In genomic region chr2:154789977-154790655, GRCm38 (mm10) we compare ENCODE assay signal across 8 mouse cellular contexts. TPM values are rescaled to one million over a fixed set of nuclear protein-coding genes. Genes with fewer than 3 reads are reported as not detected.
DNase-seq lines count a peak whose midpoint lies in the region; ATAC-seq and TF ChIP-seq lines count a peak whose summit lies in the region.

No protein-coding gene starts in this region.

- H3K27me3 ChIP-seq in heart, embryonic 14.5 days (ENCODE audit: control insufficient read depth, insufficient read depth, low read length): no peaks in the 10 kb centered on the region
- no peaks in the 10 kb centered on the region for H3K27me3 ChIP-seq in G1E (ENCODE audit: insufficient read depth, low read length)
- H3K27me3 ChIP-seq in embryonic facial prominence, embryonic 12.5 days: no peaks in the 10 kb centered on the region
- no peaks in the 10 kb centered on the region for H3K27me3 ChIP-seq in limb, embryonic 11.5 days (ENCODE audit: control insufficient read depth, insufficient read depth, low read length)
- no peaks in the 10 kb centered on the region for H3K27me3 ChIP-seq in stomach, embryonic 16.5 days (ENCODE audit: control insufficient read depth, insufficient read depth, low read length)

- H3K4me2 ChIP-seq in heart, embryonic 14.5 days (ENCODE audit: low read length): peak overlapping the region; percentile 57
- H3K4me2 ChIP-seq in embryonic facial prominence, embryonic 12.5 days (replicated peaks): peak overlapping the region; percentile 62
- H3K4me2 ChIP-seq in limb, embryonic 11.5 days (ENCODE audit: low read depth, severe bottlenecking): peak overlapping the region; percentile 77
- peak overlapping the region; percentile 53 for H3K4me2 ChIP-seq in stomach, embryonic 16.5 days (ENCODE audit: low read depth, low read length)

- no peak for ATAC-seq in heart, embryonic 14.5 days (ENCODE audit: insufficient number of reproducible peaks, insufficient read depth, low FRiP score, low read depth)
- no peak for ATAC-seq in G1E (ENCODE audit: extremely low read depth, insufficient number of reproducible peaks, low FRiP score, poor library complexity, severe bottlenecking)
- ATAC-seq in embryonic facial prominence, embryonic 12.5 days (ENCODE audit: insufficient number of reproducible peaks, insufficient read depth, low FRiP score, low TSS enrichment): no peak
- no peak for ATAC-seq in limb, embryonic 11.5 days (ENCODE audit: insufficient number of reproducible peaks, low FRiP score, low TSS enrichment, low read depth)
- no peak for ATAC-seq in stomach, embryonic 16.5 days (ENCODE audit: insufficient read depth, low FRiP score)

- H3K9ac ChIP-seq in heart, embryonic 14.5 days (ENCODE audit: low read length): peak overlapping the region; percentile 42
- H3K9ac ChIP-seq in embryonic facial prominence, embryonic 12.5 days: no peak overlapping the region
- H3K9ac ChIP-seq in limb, embryonic 11.5 days (ENCODE audit: low read length): peak overlapping the region; percentile 34; the same call in 1 of the 2 replicates
- H3K9ac ChIP-seq in stomach, embryonic 16.5 days (ENCODE audit: low read length): peak overlapping the region; percentile 50

- H3K27ac ChIP-seq in heart, embryonic 14.5 days (replicated peaks in 1 of 2; ENCODE audit: control insufficient read depth in 1 of 2, insufficient read depth in 1 of 2, low read depth in 2 of 2, low read length in 2 of 2): peak overlapping the region; percentile 5 to 18; a peak in 3 of 4 replicates
- H3K27ac ChIP-seq in embryonic facial prominence, embryonic 12.5 days: no peak overlapping the region; the same call in none of the 2 replicates
- H3K27ac ChIP-seq in limb, embryonic 11.5 days (replicated peaks; ENCODE audit: low read depth, low read length): no peak overlapping the region; the same call in 1 of the 2 replicates
- peak overlapping the region; percentile 36; the same call in 1 of the 2 replicates for H3K27ac ChIP-seq in stomach, embryonic 16.5 days (ENCODE audit: low read length)

- WGBS in heart, embryonic 14.5 days: 7% methylated on average over 14 of the region's 14 CpGs
- WGBS in embryonic facial prominence, embryonic 12.5 days: 5% methylated on average over 14 of the region's 14 CpGs
- WGBS in limb, embryonic 11.5 days: 7% methylated on average over 14 of the region's 14 CpGs
- WGBS in stomach, embryonic 16.5 days: 7% methylated on average over 14 of the region's 14 CpGs

- no peaks in the 10 kb centered on the region for H3K9me3 ChIP-seq in heart, embryonic 14.5 days (ENCODE audit: control insufficient read depth, low read length)
- no peaks in the 10 kb centered on the region for H3K9me3 ChIP-seq in G1E (replicated peaks)
- no peaks in the 10 kb centered on the region for H3K9me3 ChIP-seq in embryonic facial prominence, embryonic 12.5 days
- H3K9me3 ChIP-seq in limb, embryonic 11.5 days (ENCODE audit: control insufficient read depth, low read length): no peaks in the 10 kb centered on the region
- no peaks in the 10 kb centered on the region for H3K9me3 ChIP-seq in stomach, embryonic 16.5 days (replicated peaks; ENCODE audit: control insufficient read depth, low read length)

- H3K4me3 ChIP-seq in heart, embryonic 14.5 days (ENCODE audit: control insufficient read depth in 1 of 2, insufficient read depth in 1 of 2, low read depth in 1 of 2, low read length in 2 of 2): peak overlapping the region; percentile 32 to 52
- peak overlapping the region; percentile 83; the same call in 1 of the 2 replicates for H3K4me3 ChIP-seq in G1E (ENCODE audit: low read depth, low read length)
- H3K4me3 ChIP-seq in embryonic facial prominence, embryonic 12.5 days: peak overlapping the region; percentile 93
- H3K4me3 ChIP-seq in limb, embryonic 11.5 days (ENCODE audit: low read depth, low read length): peak overlapping the region; percentile 99
- peak overlapping the region; percentile 97 for H3K4me3 ChIP-seq in stomach, embryonic 16.5 days (replicated peaks; ENCODE audit: low read length)

- DNase-seq in heart, postnatal 36 days: no peak
- no peak for DNase-seq in G1E (ENCODE audit: low spot score)
- no peak for DNase-seq in limb, embryonic 11.5 days (ENCODE audit: low spot score)
- no peak for DNase-seq in gastrocnemius, postnatal 10 days
- no peak for DNase-seq in spleen, postnatal 4 days (ENCODE audit: low spot score in 2 of 2)

- no peak for TF ChIP-seq CTCF in G1E (IDR thresholded peaks at IDR 0.05; ENCODE audit: low read depth, low read length)

- no peaks in the 10 kb centered on the region for H3K36me3 ChIP-seq in heart, embryonic 14.5 days (ENCODE audit: control insufficient read depth, insufficient read depth, low read length)
- H3K36me3 ChIP-seq in G1E (replicated peaks): peaks cover 24% of the 10 kb centered on the region
- no peaks in the 10 kb centered on the region for H3K36me3 ChIP-seq in embryonic facial prominence, embryonic 12.5 days
- H3K36me3 ChIP-seq in limb, embryonic 11.5 days (ENCODE audit: control insufficient read depth, insufficient read depth, low read length): no peaks in the 10 kb centered on the region
- H3K36me3 ChIP-seq in stomach, embryonic 16.5 days (ENCODE audit: control insufficient read depth, insufficient read depth, low read length): no peaks in the 10 kb centered on the region

- intact Hi-C loops in heart, postnatal 36 days (cut with DNase I): loop anchor here (2.0 to 5.0 kb wide), 3 partner anchors 65 to 133 kb away; partner anchors contain the start of gene Eif2s2

- H3K4me1 ChIP-seq in heart, embryonic 14.5 days (ENCODE audit: control insufficient read depth in 2 of 2, insufficient read depth in 2 of 2, low read length in 2 of 2): peaks cover 5 to 26% of the 10 kb centered on the region in 2 experiments
- H3K4me1 ChIP-seq in G1E (ENCODE audit: insufficient read depth, low read depth, low read length): peaks cover 62% of the 10 kb centered on the region
- H3K4me1 ChIP-seq in embryonic facial prominence, embryonic 12.5 days: peaks cover 31% of the 10 kb centered on the region
- H3K4me1 ChIP-seq in limb, embryonic 11.5 days (ENCODE audit: control insufficient read depth, insufficient read depth, low read length): peaks cover 8% of the 10 kb centered on the region
- H3K4me1 ChIP-seq in stomach, embryonic 16.5 days (ENCODE audit: control insufficient read depth, insufficient read depth, low read length): peaks cover 33% of the 10 kb centered on the region

RNA-seq across cellular contexts. Expression of gene Raly, which starts 0.8 kb away (rescaled TPM):
- polyA plus RNA-seq in heart, embryonic 14.5 days (2014; fragmentation: Nextera tagmentation; extraction: Ambion mirVana): 32.5 and 54.2 TPM in 2 replicates
- total RNA-seq in heart, postnatal 36 days (2021): 100 to 1,000 TPM in 1 of 2 experiments, 10 to 100 TPM in 1; 99.3 to 104 TPM
- total RNA-seq in G1E (2014; fragmentation: Nextera tagmentation): 117 and 122 TPM in 2 replicates
- 173 and 196 TPM in 2 replicates for total RNA-seq in G1E (2017)
- 597 and 823 TPM in 2 replicates for polyA plus RNA-seq in G1E (2012)
- 47.6 and 57.5 TPM in 2 replicates for polyA plus RNA-seq in embryonic facial prominence, embryonic 12.5 days (2016; fragmentation: Nextera tagmentation; extraction: Ambion mirVana)
- 72.8 and 119 TPM in 2 replicates for polyA plus RNA-seq in limb, embryonic 11.5 days (2014; fragmentation: Nextera tagmentation; extraction: Ambion mirVana)
- 36.8 and 39.4 TPM in 2 replicates for polyA plus RNA-seq in stomach, embryonic 16.5 days (2015; fragmentation: Nextera tagmentation; extraction: Ambion mirVana)
- total RNA-seq in gastrocnemius, postnatal 10 days (2021): 100 to 1,000 TPM; 129 to 134 TPM

RNA-seq across cellular contexts. Expression of gene a, which starts 1.1 kb away (rescaled TPM):
- not detected in 2 replicates for polyA plus RNA-seq in heart, embryonic 14.5 days (2014; fragmentation: Nextera tagmentation; extraction: Ambion mirVana)
- not detected for total RNA-seq in heart, postnatal 36 days (2021)
- total RNA-seq in G1E (2014; fragmentation: Nextera tagmentation): not detected in 2 replicates
- not detected in 2 replicates for total RNA-seq in G1E (2017)
- 0.15 and 0.44 TPM in 2 replicates for polyA plus RNA-seq in G1E (2012)
- 9.4 and 9.6 TPM in 2 replicates for polyA plus RNA-seq in embryonic facial prominence, embryonic 12.5 days (2016; fragmentation: Nextera tagmentation; extraction: Ambion mirVana)
- 13.8 and 17.7 TPM in 2 replicates for polyA plus RNA-seq in limb, embryonic 11.5 days (2014; fragmentation: Nextera tagmentation; extraction: Ambion mirVana)
- polyA plus RNA-seq in stomach, embryonic 16.5 days (2015; fragmentation: Nextera tagmentation; extraction: Ambion mirVana): 0.41 and 1.0 TPM in 2 replicates
- not detected for total RNA-seq in gastrocnemius, postnatal 10 days (2021)

RNA-seq across cellular contexts. Expression of gene Gm14214, which starts 20.3 kb away (rescaled TPM):
- not detected in 2 replicates for polyA plus RNA-seq in heart, embryonic 14.5 days (2014; fragmentation: Nextera tagmentation; extraction: Ambion mirVana)
- total RNA-seq in heart, postnatal 36 days (2021): not detected
- total RNA-seq in G1E (2014; fragmentation: Nextera tagmentation) (not detected in 2 replicates), G1E (2017) (not detected in 2 replicates)
- not detected in 2 replicates for polyA plus RNA-seq in G1E (2012)
- not detected in 2 replicates for polyA plus RNA-seq in embryonic facial prominence, embryonic 12.5 days (2016; fragmentation: Nextera tagmentation; extraction: Ambion mirVana)
- not detected in 2 replicates for polyA plus RNA-seq in limb, embryonic 11.5 days (2014; fragmentation: Nextera tagmentation; extraction: Ambion mirVana)
- polyA plus RNA-seq in stomach, embryonic 16.5 days (2015; fragmentation: Nextera tagmentation; extraction: Ambion mirVana): not detected in 2 replicates
- total RNA-seq in gastrocnemius, postnatal 10 days (2021): not detected

Comparison
In these comparisons a context has a peak if more than half of its experiments do, and no peak if none do; other contexts are left out.
1. H3K27ac ChIP-seq: peak in heart, embryonic 14.5 days (2 of 2) and stomach, embryonic 16.5 days (single experiment); none in embryonic facial prominence, embryonic 12.5 days (single experiment) and limb, embryonic 11.5 days (single experiment).
2. H3K4me3 ChIP-seq: peak in every context shown above with its lines; median percentile 99 in limb, embryonic 11.5 days; 97 in stomach, embryonic 16.5 days; 93 in embryonic facial prominence, embryonic 12.5 days; 83 in G1E; 42 in heart, embryonic 14.5 days.
3. Peak in every context shown above with its lines, with median percentiles within 50 percentile points of each other: H3K4me2 ChIP-seq.